Mouse (Mus musculus): Measurements from ENCODE around the gene Dennd5a.

GRCm38 (mm10) chr7:109928365-109928764 lies 31.9 kb downstream of the Dennd5a start:
- TF ChIP-seq CTCF (IDR thresholded peaks at IDR 0.05; ENCODE audit: extremely low read depth, insufficient read depth, low read length) (no peak), POLR2A (IDR thresholded peaks at IDR 0.05; ENCODE audit: extremely low read depth, insufficient read depth, low read length) (no peak)
